Mouse (Mus musculus) cerebellum, postnatal 10 days (tissue): ENCODE measurements around the gene Hoxd13.
A peak's percentile ranks its signal among the peaks of the same experiment; 100 is the strongest.

Experiments used
- DNase-seq, 2 experiments: peaks; one replicate each; pipeline ENCODE4 v3.0.0; 2021; ENCODE audit warnings: mixed read lengths in 2 of 2

Hoxd13 gene

DNA sequence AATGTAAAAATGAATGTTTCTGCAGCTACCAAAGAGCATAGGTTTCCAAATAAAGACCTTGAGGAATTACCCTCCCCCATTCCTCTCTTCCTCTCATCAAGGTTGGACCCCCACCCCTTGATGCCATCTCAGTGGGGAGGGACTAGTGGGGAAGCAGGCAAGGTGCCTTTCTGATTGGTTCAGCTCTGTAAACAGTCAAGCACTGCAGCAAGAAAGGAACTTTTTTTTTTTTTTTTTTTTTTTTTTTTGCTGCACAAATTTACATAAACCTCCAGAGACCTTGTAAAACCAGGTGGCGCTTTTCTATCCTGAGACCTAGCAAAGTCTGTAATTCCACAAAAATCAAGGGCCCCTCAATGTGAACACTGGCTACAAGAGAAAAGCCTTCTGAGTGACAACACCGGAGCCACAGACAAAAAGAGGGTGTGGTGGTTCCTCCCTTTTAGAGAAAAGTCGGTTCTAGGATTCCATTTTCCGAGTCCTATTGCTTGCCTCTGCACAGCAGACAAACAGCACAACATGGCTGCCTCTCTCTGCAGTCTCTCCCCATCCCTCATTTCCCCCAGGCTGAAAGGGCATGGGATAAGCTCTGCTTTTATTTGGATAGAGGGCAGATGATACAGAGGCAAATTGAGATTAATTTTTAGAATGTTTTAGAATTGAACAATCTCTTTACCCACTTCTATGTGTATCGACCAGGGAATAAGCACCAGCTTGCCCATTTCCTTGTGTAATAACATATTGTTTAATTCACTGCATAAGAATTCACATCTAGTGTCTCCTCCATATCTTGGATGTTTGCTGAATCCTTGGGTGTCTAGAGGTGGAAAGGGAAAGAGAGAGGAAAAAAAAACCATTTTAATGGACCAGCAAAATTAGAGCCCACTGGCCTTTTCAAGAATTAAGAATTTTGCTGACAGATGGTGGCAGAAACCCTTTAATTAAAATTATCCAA is 41.6 kb downstream of the Hoxd13 start:
- no peak for DNase-seq

DNA sequence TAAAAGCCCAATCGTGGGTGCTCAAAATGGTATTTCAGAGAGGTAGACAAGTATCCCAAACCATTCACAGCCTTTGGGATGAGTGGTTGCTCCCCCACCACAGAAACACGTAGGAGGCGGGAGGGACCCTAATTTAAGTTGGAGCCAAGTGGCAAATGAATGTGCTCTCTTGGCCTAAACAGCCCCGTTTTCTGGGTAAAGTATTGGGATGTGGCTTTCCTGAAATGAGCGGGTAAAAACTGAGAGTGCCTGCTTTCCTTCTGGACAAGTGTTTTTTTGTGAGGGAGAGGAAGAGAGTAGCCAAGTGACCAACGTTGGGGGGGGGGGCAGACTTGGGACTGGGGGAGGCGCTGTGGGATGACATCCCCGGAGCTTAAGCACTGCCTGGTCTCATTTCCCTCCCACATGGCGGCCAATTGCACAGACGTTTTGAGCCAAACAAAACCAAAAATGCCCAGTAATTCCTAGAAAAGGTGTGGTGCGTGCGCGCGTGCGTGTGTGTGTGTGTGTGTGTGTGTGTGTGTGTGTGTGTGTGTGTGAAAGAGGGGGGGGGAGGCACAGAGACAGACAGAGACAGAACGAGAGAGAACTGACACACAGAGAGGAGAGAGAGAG is 42.9 kb downstream of the Hoxd13 start:
- peak in 1 of 2 experiments; percentile 1 for DNase-seq

DNA sequence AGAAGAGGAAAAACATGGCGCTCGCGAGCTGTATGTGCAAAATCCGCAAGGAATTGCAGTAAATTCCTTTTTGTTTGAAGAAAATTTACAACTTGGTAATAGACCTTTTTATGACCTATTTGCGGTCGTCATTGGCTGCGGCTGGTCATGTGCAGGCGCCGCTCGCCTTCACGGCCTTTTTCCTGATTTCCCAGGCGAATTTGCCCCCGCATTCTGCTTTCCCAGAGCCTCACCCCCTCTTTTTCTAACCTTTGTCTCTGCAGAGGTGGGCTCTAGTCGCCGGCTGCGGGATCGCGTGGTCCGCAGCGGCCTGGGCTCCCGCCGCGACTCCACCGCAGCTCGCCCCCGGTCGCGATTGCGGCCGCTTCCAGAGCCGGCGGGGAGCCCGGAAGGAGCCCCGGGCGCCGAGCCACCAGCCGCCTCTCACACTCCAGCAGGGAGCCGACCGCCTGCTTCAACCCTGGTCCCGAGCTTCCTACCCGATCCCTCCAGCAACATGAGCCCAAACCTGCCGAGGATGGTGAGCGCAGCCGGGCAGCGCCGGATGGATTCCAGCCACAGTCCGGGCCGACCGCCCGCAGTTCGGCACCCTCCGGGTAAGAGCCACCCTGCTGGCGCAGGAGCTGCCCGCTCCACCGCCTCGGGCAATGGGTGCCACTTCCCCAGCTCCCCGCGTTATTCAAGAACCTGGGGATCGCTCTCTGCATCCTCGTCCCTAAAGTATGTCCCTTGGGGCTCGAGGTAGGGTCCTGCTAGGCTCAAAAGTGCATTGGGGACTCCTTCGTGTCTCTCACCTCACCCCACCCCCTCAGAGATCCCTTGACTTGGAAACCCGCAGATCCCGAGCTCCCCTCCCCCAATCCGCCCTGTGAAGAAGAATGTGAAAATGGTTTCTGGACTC is 43.9 kb downstream of the Hoxd13 start, which contains the start of the genes Hoxd3 and Hoxd4:
Gene Hoxd3, plus strand, starts transcription at position 207 of the 901 bp plus-strand sequence.
Gene Hoxd4, plus strand, starts transcription at position 209 of the 901 bp plus-strand sequence.
- peak in 1 of 2 experiments; percentile 31 for DNase-seq

DNA sequence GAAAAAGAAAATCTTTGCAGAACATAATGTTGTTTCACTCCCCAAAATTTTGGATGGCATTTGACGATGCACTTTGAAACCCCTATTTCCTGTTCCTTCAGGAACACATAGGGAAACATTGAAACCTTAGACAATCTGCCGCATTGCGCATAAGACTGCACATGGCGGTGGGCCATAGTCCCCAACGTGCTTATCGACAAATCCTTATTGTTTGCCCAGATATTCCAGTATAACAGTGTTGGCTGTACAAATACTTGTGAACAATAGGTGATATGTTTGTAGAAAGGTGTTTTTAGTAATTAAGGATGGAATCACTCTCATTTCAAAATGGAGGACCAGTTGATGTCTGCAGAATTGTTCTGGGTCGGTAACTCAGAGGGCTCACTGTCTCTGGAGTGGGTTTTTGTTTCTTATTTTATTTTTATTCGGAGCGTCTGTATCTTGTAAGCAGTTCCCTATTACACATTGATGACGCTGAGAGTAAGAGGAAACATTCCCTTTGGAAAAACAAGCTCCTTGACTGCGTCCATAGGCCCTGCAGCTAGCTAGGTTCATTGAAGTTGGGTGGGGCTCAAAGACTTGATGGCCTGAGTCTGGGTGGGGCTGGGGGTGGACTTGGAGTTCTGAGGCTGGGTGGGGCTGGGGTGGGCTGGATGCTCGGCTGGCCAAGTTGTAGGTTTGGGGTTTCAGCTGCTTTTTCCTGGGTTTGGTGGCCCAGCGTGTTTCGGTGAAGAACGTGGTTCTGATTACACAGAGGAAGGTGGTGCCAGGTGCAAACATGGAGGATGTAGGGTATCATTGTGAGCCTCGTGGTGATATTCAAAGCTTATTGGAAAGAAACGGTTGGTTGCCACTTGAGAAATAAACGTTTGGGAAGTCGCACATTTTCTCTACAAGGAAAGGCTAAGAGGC is 45.4 kb downstream of the Hoxd13 start:
- peak in 1 of 2 experiments; percentile 20 for DNase-seq

DNA sequence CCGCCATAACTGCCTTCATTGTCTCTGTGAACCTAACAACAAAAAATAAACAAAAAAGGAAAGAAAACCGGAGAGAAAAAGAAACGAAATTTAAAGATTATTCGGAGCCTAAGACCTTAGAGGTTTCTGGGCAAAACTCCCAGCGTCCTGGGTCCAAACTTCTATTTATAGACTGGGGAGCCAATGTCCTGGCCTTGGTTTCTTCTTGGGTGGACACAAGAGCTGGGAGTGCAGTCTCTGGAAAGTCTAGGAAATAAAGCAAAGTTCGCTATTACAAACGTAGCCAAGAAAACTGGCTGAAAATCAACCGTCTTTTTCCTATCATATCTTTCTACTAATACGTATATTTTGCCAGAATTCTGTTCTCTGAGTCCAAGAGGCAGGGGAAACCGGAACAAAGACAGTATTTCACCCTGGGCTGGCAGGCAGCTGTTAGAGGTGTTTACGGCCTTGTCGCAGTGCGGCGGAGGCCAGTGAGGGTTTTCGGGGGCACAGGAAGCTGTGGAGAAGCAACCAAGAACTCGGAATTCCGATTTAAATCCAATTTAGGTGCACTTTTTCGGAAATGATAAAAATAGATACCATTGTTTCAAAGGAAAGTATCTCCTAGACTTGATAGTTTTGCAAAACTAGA is 46.2 kb downstream of the Hoxd13 start:
- DNase-seq = peak in 1 of 2 experiments; percentile 3

DNA sequence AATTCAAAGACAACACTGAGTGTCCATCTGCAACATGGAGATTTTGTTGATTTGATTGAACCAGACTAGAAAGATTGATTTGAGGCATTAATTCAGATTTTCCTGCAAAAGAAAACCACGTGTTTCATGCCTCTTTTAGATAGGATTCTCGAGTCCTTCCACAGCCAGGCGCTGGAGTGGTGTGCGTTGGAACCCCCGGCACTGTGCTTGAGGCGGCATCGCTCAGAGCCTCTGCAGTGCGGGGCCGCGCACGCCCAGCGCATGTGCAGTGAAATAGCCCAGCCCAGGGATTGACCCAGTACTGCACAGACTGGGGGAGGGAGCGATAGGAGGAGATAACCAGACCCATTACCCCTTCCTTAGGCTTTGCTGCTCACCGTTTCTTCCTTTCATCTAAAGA is 46.8 kb downstream of the Hoxd13 start:
- DNase-seq = peak in 1 of 2 experiments; percentile 14

DNA sequence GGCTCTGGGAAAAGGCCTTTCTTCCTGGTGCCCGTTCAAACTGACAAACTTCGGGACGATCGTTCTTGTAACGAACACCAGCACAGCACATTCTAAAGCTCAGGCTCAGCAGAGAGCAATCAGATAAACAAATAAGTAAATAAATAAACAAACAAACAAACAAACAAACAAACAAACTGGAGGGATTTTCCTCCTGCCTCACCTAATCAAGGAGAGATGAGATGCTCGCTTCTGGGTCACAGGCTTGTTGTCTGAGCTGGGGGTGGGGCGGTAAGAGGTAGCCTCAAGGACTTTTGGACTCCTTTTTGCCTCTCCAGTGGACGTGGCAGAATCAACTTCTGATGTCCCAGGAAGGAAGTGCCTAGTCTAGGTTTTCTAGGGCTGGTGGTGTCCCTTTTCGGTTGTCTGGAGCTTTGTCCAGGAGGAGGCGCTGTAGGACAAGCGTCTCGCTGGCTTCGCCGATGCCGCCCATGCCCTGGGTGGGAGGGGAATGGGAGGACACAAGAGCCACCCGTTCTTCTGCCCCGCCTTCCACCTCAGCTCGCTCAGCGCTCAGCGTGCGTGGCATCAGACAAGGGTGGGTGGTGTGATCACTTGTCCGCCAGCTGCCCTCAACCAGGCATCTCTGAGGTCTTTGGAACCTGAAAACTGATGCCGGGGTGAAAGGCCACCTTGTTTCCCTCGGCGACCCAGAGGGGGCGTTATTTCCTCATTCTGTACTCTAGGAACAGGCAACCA is 47.6 kb downstream of the Hoxd13 start:
- peak; percentile 93 to 97 for DNase-seq

DNA sequence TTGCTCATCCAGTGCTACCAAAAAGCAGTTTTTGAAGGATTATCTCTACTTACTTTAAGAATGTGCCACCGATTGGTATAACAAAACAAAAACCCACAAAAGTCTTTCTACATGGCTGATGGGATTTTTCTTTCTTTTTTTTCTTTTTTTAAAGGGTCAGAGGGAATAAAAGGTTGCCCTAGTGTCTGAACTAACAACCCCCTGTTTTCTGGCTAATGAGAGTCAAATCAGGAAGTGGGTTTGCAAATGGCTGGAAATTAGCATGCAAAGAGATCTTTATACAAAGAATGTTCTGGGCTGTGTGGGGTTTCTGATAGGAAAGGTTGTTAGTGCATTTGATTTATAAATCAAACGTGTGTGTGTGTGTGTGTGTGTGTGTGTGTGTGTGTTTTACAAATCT is 52.3 kb downstream of the Hoxd13 start:
- no peak for DNase-seq

DNA sequence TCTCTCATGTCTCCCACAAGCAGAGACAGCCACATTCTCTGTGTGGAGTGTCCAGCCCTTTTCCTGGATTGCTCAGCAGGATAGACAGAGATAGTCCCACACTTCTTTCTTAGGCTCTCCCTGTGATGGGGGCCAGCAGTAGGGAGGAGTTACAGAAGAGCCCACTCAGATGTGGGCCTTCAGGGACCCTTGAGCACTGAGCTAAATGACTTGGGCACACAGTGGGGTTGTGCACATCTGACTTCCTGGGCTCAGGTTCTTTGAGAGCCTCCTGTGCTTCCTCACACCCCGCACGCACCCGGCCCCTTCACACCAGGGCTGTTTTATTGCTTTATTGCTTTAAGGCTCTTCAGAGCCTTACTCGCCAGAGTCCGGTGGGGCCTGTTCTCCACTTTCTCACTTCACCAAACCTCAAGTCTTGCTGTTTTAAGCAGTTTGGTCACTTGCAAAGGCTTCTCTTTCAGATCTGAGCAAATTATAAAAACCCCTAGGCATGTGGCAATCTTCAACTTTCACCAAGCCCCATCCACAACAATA is 52.9 kb downstream of the Hoxd13 start:
- DNase-seq = no peak
